Mouse (Mus musculus) right cerebral cortex, postnatal 10 days (tissue): ENCODE results near the gene Nfib.
"Not testable (repeated sequence)": the region's sequence is repeated elsewhere in the genome, so short reads cannot be mapped to it uniquely, and the experiment has no call there.

Experiments
- DNase-seq, 2 experiments: peaks; one replicate each; pipeline ENCODE4 v3.0.0; 2021; ENCODE audit warnings: low spot score in 2 of 2

Nfib gene

DNA sequence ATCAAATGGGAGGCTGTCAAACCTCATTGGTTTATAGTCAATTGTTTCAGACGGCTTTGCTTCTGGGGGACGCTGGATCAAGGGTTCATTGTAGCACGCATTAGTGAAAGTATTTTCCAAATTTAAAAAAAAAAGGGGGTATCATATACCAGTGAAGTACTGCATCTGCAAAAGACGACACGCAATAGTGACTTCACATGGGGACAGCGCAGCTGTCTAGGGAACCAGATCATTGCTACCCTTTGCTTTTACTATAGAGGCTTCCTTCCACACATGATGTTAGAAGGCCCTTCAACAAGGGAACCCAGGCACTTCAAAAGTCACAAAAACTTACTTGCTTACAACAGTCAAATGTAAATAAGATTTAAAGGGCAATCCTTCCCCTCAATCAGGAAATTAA lies 402.6 kb downstream of the Nfib start:
- DNase-seq = no peak

- no peak for DNase-seq
These were observed 406.9 kb downstream of the Nfib start for GRCm38 (mm10) chr4:82298606-82299005.

DNA sequence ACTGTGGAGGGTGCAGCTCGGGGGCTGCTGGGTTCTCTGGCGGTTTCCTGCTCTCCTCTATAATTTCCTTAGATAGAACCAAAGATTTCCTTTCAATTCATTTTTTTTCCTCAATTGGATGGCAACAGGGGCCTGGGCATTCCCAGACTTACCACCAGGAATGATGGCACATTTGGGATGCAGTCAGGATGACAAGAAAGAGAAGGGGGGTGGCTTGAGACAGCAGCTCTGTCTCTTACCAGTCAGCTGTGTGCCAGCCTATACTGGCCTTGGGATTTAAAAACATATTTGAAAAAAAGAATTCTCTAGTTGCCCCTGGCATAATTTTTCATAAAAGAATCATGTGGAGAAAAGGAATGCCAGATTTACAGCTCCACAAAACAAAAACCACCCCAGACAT lies 408.0 kb downstream of the Nfib start:
- DNase-seq = no peak

- DNase-seq = no peak
These were observed 411.5 kb downstream of the Nfib start for GRCm38 (mm10) chr4:82294066-82294465.

- no peak for DNase-seq
These were observed 414.2 kb downstream of the Nfib start for GRCm38 (mm10) chr4:82291174-82291847.

GRCm38 (mm10) chr4:82290623-82291022 lies 414.9 kb downstream of the Nfib start:
- no peak for DNase-seq

GRCm38 (mm10) chr4:82289596-82289995 lies 416.0 kb downstream of the Nfib start:
- DNase-seq = no peak

- no peak for DNase-seq
These were observed 417.4 kb downstream of the Nfib start for GRCm38 (mm10) chr4:82288138-82288537.

DNA sequence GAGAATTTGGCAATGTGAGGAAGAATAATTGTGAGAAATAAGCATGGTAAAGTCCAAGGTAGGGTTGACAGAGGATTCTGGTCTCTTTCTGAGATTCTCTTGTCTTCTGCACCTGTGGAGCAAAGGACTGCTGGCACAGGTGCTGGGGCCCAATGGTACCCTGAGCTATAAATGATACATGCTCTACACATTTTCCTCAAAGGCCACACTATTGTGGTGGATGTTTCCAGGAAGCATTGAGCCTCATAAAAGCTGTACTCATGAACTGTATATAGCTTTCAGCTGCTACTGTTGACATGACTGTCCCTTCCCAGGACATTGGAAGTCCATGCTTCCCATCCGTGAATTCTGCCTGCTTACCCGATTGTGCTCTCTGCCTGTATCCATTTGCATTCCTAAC lies 418.1 kb downstream of the Nfib start:
- no peak for DNase-seq

GRCm38 (mm10) chr4:82286931-82287330 lies 418.6 kb downstream of the Nfib start:
- DNase-seq = no peak

DNA sequence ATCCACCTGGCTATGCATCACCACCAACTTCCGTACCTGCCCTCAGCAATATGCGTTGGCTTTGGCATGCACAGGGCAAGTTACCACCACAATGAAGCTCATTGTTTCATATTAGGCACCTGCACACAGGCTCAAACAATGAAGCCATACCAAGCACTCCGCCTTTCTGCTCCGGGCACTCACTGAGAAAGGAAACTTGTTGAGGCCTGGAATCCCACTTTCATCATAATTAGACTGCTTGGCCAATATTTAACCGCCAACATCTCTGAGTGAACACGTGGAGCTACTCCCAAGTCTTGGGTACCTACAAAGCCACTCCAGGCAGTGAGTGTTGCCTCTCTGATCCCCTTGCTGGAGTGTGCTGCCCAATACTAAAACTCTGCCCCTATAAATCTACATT lies 422.0 kb downstream of the Nfib start:
- DNase-seq = no peak

DNA sequence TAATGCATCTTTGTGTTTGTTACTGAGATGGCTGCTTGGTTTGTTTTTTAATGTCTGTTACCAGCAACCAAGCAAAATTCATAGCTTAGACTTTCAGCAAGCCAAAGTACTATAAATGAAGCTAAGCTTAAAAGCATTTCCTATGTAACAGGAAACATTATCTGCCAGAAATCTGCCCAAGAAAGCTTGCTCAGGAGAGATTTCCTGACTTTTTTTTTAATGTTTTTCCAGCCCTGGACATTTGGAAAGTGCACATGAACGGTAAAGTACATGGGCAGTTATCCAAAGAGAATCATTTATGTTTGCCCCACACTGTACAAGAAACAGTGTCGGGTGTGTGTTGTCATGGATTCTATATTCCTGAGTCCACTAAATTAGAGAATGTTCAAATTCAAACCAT lies 429.6 kb downstream of the Nfib start:
- DNase-seq = no peak

GRCm38 (mm10) chr4:82273049-82273754 lies 432.3 kb downstream of the Nfib start:
- no peak for DNase-seq

DNA sequence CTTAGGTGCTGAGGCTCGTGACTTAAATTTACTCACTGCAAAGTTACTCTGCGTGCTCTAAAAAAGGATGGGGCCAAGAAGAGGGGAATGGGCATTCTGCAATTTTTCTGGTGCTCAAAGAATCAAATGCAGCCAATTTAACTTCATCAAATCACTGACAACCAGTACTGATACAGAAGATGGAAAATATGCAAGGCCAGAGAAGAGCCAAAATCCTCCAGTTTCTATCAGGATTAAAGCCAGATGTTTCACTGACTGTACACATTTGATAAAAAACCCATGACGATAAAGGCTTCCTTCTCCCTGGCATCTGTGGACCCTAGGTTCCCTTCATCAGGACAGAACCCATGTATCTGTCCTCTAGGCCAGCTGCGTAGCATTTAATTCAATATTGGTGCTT lies 433.5 kb downstream of the Nfib start:
- DNase-seq = no peak

GRCm38 (mm10) chr4:82271547-82271946 lies 434.0 kb downstream of the Nfib start:
- no peak for DNase-seq

GRCm38 (mm10) chr4:82267832-82268778 lies 437.4 kb downstream of the Nfib start:
- DNase-seq = no peak

GRCm38 (mm10) chr4:82266066-82266619 lies 439.4 kb downstream of the Nfib start:
- DNase-seq = no peak

- not testable (repeated sequence) for DNase-seq
These were observed 447.0 kb downstream of the Nfib start for GRCm38 (mm10) chr4:82258545-82258944.

DNA sequence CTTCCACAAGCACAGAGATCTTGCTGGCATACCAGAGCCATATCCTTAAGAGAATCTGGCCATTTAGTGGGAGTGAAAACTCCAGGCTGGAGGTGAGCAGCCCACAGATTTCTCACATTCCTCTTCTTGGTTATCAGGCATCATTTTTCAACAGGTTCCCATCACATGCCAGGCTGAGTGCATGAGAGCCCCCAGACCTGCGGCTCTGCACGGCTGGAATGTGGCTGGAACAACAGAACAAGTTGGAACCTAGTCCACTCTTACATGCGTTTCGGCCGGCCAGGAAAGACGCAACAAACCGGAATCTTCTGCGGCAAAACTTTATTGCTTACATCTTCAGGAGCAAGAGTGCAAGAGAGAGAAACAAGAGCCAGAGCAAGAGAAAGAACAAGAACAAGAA lies 453.5 kb downstream of the Nfib start:
- DNase-seq = no peak

- no peak for DNase-seq
These were observed 455.2 kb downstream of the Nfib start for GRCm38 (mm10) chr4:82250355-82250659.

- no peak for DNase-seq
These were observed 455.8 kb downstream of the Nfib start for GRCm38 (mm10) chr4:82249518-82250354.
